Mouse (Mus musculus): ENCODE results near the gene Armc7.

- TF ChIP-seq GATA1 (IDR thresholded peaks at IDR 0.05; ENCODE audit: borderline replicate concordance, low read length): no peak
- no peak for TF ChIP-seq FLI1 (IDR thresholded peaks at IDR 0.05; ENCODE audit: low read length)
Measured at GRCm38 (mm10) chr11:115467217-115467618, 8.2 kb upstream of the Armc7 start.

All from megakaryocyte, embryonic 14.5 days (primary cell).